Mouse (Mus musculus) embryonic stem cell, embryonic (primary cell): Measurements from ENCODE around the gene Rpl41.

Experiments
- CTCF ChIA-PET, 4 experiments: fragments of 300-600 bp in 2 of 4; fragments of 350-600 bp in 2 of 4; sonication (Branson Sonifier 250); formaldehyde crosslinking; loops; one replicate each; lab custom pipeline; 2022; ENCODE audit warnings: inconsistent platforms in 2 of 4; lab: Charles Lee
- POLR2A ChIA-PET, 4 experiments: fragments of 300-600 bp in 2 of 4; fragments of 350-600 bp in 2 of 4; sonication (Branson Sonifier 250); formaldehyde crosslinking; loops; one replicate each; lab custom pipeline; 2022; ENCODE audit warnings: antibody characterized with exemption in 4 of 4, inconsistent platforms in 1 of 4; lab: Charles Lee

The Rpl41 gene

GRCm38 (mm10) chr10:128579298-128579697 is 30.2 kb upstream of the Rpl41 start:
- ChIA-PET CTCF (interaction anchor here in 1 of 4 experiments (0.6 kb wide), 1 partner anchor 1323 kb away, joined by 3 read pairs; no protein-coding TSS in a partner anchor), POLR2A (interaction anchor here in 2 of 4 experiments (0.6 to 1.2 kb wide), 5 partner anchors 13 to 83 kb away, joined by 3 to 4 read pairs (median 3); partner anchors contain the start of genes Zc3h10 (in 2 of the 2) and Pa2g4 (in 1 of the 2))

DNA sequence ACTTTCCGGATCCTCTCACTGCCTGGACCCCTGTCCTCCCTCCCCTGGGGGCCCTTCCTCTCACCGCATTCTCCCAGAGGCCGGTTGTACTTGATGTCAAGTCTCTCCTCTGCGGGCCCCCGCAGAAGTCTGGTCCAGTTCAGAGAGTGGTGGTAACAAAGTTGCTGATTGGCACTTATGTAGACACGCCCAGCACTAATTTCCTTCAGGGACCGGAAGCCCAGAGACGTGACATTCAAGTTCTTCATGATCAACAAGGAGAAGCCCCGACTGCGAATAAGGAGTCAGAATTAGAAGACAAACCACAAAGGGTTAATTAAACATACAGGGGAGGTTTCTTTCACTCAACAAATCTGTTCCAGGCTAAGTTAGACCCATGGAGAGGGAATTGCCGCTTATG is 29.2 kb upstream of the Rpl41 start:
- POLR2A ChIA-PET, result interaction anchor here in 1 of 4 experiments (2.0 kb wide), 1 partner anchor 12 kb away, joined by 9 read pairs; the partner anchor contains the start of gene Pa2g4
- CTCF ChIA-PET, result no interaction called here

DNA sequence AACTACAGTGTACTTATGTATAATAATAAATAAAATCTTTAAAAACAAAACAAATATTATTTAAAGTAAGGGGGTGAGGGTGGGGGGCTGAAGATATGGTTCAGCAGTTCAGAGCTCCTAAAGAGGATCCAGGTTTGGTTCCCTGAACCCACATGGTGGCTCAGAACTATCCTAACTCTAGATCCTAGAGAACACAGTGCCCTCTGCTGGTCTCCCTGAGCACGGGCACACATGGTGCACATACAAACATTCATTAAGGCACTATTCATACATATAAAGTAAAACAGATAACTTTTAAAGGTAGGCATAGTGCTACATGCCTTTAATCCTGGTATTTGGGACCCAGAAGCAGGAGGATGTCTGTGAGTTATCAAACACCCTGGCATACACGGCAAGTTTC is 26.0 kb upstream of the Rpl41 start:
- POLR2A ChIA-PET, result interaction anchor here in 3 of 4 experiments (0.9 to 2.2 kb wide), 9 partner anchors 9 to 47 kb away, joined by 3 to 11 read pairs (median 5); partner anchors contain the start of genes Pa2g4 (in 2 of the 3) and Erbb3 (in 1 of the 3)
- CTCF ChIA-PET, result interaction anchor here (0.6 to 2.1 kb wide), 14 partner anchors 8 to 398 kb away, joined by 3 to 8 read pairs (median 4); partner anchors contain the start of genes Erbb3 (in 1 of the 4), Esyt1 (in 1 of the 4) and Pa2g4 (in 1 of the 4)

- POLR2A ChIA-PET, result interaction anchor here (0.6 to 12.1 kb wide), 169 partner anchors 9 to 1275 kb away, joined by 3 to 250 read pairs (median 5); partner anchors contain the start of genes Zc3h10 (in 4 of the 4), Cdk2 (in 3 of the 4), Cs (in 3 of the 4) and Erbb3 (in 3 of the 4)
- CTCF ChIA-PET, result interaction anchor here in 3 of 4 experiments (0.6 to 1.8 kb wide), 23 partner anchors 9 to 1029 kb away, joined by 3 to 18 read pairs (median 3); partner anchors contain the start of genes Cnpy2 (in 1 of the 3), Erbb3 (in 1 of the 3), Esyt1 (in 1 of the 3) and Nabp2 (in 1 of the 3)
Observed at GRCm38 (mm10) chr10:128565788-128566531, 16.9 kb upstream of the Rpl41 start, which contains the start of gene Pa2g4. Gene Pa2g4 (minus strand): TSS chr10:128565987.

- POLR2A ChIA-PET, result interaction anchor here (0.5 to 12.1 kb wide), 121 partner anchors 8 to 928 kb away, joined by 3 to 250 read pairs (median 6); partner anchors contain the start of genes Zc3h10 (in 4 of the 4), Cdk2 (in 3 of the 4), Erbb3 (in 3 of the 4) and Myl6b (in 3 of the 4)
Observed at GRCm38 (mm10) chr10:128565206-128565787, 16.2 kb upstream of the Rpl41 start.

DNA sequence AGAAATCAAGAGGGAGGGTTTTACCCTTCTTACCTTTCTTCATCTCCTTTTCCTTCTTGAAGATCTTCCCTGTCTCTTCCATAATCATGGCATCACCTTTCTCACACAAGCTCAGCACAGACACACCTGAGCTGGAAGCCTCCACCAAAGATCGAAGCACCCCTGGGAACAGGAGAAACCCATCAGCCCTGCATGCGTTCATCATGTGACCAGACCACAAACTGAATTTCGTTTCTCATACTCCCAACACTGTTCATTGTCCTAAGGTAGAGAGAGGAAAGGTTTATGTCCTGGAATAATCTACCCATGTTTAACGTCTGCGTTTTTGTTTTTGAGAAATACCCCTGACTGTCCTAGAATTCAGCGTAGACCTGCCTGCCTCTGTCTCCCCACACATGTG is 14.4 kb upstream of the Rpl41 start:
- ChIA-PET POLR2A (interaction anchor here in 3 of 4 experiments (0.6 to 12.1 kb wide), 21 partner anchors 8 to 1039 kb away, joined by 3 to 250 read pairs (median 4); partner anchors contain the start of genes Zc3h10 (in 2 of the 3), Esyt1 (in 1 of the 3), Nabp2 (in 1 of the 3) and Rab5b (in 1 of the 3)), CTCF (interaction anchor here in 1 of 4 experiments (0.7 kb wide), 1 partner anchor 219 kb away, joined by 4 read pairs; no protein-coding TSS in a partner anchor)

More at GRCm38 (mm10) chr10:128565206-128565787, 16.2 kb upstream of the Rpl41 start:
- CTCF ChIA-PET, result interaction anchor here in 3 of 4 experiments (0.5 to 1.8 kb wide), 19 partner anchors 9 to 1029 kb away, joined by 3 to 18 read pairs (median 4); partner anchors contain the start of genes Cnpy2 (in 1 of the 3), Erbb3 (in 1 of the 3), Nabp2 (in 1 of the 3) and Rnf41 (in 1 of the 3)

- ChIA-PET POLR2A (interaction anchor here (0.7 to 12.1 kb wide), 13 partner anchors 9 to 70 kb away, joined by 3 to 250 read pairs (median 9); partner anchors contain the start of genes Pa2g4 (in 4 of the 4), Zc3h10 (in 3 of the 4), Esyt1 (in 1 of the 4) and Myl6b (in 1 of the 4)), CTCF (interaction anchor here (0.6 to 1.6 kb wide), 10 partner anchors 9 to 334 kb away, joined by 3 to 8 read pairs (median 3); partner anchors contain the start of genes Pa2g4 (in 1 of the 4) and Zc3h10 (in 1 of the 4))
Observed at GRCm38 (mm10) chr10:128556963-128557362, 7.9 kb upstream of the Rpl41 start.

- CTCF ChIA-PET, result interaction anchor here (0.6 to 1.6 kb wide), 12 partner anchors 9 to 335 kb away, joined by 3 to 8 read pairs (median 3); partner anchors contain the start of genes Pa2g4 (in 2 of the 4) and Zc3h10 (in 1 of the 4)
- POLR2A ChIA-PET, result interaction anchor here (0.6 to 12.1 kb wide), 13 partner anchors 8 to 192 kb away, joined by 3 to 250 read pairs (median 9); partner anchors contain the start of genes Pa2g4 (in 4 of the 4), Zc3h10 (in 3 of the 4), Esyt1 (in 1 of the 4) and Myl6b (in 1 of the 4)
Observed at GRCm38 (mm10) chr10:128556286-128556685, 7.2 kb upstream of the Rpl41 start.

DNA sequence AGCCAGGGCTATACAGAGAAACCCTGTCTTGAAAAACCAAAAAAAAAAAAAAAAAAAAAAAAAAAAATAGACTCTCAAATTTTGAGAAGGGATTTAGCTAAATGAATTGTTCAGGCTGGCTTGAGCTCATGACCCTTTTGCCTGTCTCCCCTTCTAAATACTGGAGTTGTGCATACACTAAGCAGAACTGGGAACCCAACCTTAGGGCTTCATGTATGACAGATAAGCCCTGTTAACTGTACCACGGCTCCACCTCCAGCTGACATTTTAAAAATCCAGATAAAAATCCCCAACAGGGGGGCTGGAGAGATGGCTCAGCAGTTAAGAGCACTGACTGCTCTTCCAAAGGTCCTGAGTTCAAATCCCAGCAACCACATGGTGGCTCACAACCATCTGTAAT is 6.5 kb upstream of the Rpl41 start:
- POLR2A ChIA-PET, result interaction anchor here in 3 of 4 experiments (0.6 to 12.1 kb wide), 16 partner anchors 8 to 139 kb away, joined by 3 to 250 read pairs (median 4); partner anchors contain the start of genes Pa2g4 (in 3 of the 3), Zc3h10 (in 3 of the 3), Esyt1 (in 2 of the 3) and Myl6b (in 1 of the 3)
- CTCF ChIA-PET, result interaction anchor here in 2 of 4 experiments (0.6 to 1.4 kb wide), 4 partner anchors 35 to 888 kb away, joined by 3 to 4 read pairs (median 3); no protein-coding TSS in a partner anchor

- ChIA-PET POLR2A (interaction anchor here in 3 of 4 experiments (0.6 to 3.0 kb wide), 31 partner anchors 8 to 1336 kb away, joined by 3 to 46 read pairs (median 4); partner anchors contain the start of genes Pa2g4 (in 3 of the 3), Esyt1 (in 2 of the 3), Nabp2 (in 2 of the 3) and Rnf41 (in 2 of the 3)), CTCF (interaction anchor here in 2 of 4 experiments (0.6 to 1.4 kb wide), 3 partner anchors 40 to 943 kb away, joined by 3 to 5 read pairs (median 4); partner anchors contain the start of gene Erbb3 (in 1 of the 2))
Observed at GRCm38 (mm10) chr10:128550144-128550823, 1.2 kb upstream of the Rpl41 start.

DNA sequence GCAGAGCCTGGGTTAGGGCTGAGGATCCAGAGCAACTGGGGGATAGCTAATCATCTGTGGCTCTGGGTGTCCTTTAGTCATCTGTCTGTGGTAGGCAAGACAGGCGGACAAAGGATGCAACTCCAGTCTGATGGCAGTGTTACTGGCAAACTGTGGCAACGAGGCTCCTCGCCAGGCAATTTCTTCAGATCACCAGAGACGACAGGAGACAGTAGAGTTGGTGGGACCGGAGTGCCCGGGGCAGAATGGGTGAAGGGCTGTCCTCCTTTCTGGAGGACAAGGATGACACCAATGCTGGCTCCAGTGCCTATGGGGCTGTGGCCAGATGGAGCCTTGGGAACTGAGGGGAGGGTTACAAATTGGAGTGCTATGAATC is 565 bp upstream of the Rpl41 start:
- POLR2A ChIA-PET, result interaction anchor here in 3 of 4 experiments (0.6 to 3.0 kb wide), 30 partner anchors 9 to 1335 kb away, joined by 3 to 46 read pairs (median 4); partner anchors contain the start of genes Pa2g4 (in 3 of the 3), Esyt1 (in 2 of the 3), Nabp2 (in 2 of the 3) and Rnf41 (in 2 of the 3)

GRCm38 (mm10) chr10:128548051-128548791 is 884 bp downstream of the Rpl41 start:
- POLR2A ChIA-PET, result interaction anchor here (0.5 to 5.3 kb wide), 180 partner anchors 8 to 1259 kb away, joined by 3 to 250 read pairs (median 5); partner anchors contain the start of genes Esyt1 (in 4 of the 4), Myl6b (in 4 of the 4), Cnpy2 (in 3 of the 4) and Coq10a (in 3 of the 4)
- CTCF ChIA-PET, result interaction anchor here in 3 of 4 experiments (0.7 to 2.8 kb wide), 19 partner anchors 8 to 365 kb away, joined by 3 to 18 read pairs (median 5); partner anchors contain the start of genes Esyt1 (in 3 of the 3), Coq10a (in 1 of the 3), Myl6 (in 1 of the 3) and Nabp2 (in 1 of the 3)

More for the DNA sequence above, 565 bp upstream of the Rpl41 start:
- CTCF ChIA-PET, result interaction anchor here in 1 of 4 experiments (0.7 to 1.4 kb wide), 2 partner anchors 40 to 942 kb away, joined by 3 to 5 read pairs; partner anchors contain the start of gene Erbb3

GRCm38 (mm10) chr10:128547361-128548032 is 1.6 kb downstream of the Rpl41 start, which contains the start of gene Zc3h10:
Gene Zc3h10 (minus strand): TSS chr10:128547774.
- POLR2A ChIA-PET, result interaction anchor here (0.6 to 5.3 kb wide), 211 partner anchors 8 to 1258 kb away, joined by 3 to 250 read pairs (median 5); partner anchors contain the start of genes Esyt1 (in 4 of the 4), Myl6b (in 4 of the 4), Pa2g4 (in 4 of the 4) and Cnpy2 (in 3 of the 4)
- CTCF ChIA-PET, result interaction anchor here in 3 of 4 experiments (0.5 to 2.8 kb wide), 22 partner anchors 9 to 366 kb away, joined by 3 to 18 read pairs (median 5); partner anchors contain the start of genes Esyt1 (in 3 of the 3), Coq10a (in 1 of the 3), Myl6 (in 1 of the 3) and Nabp2 (in 1 of the 3)
